Mouse (Mus musculus): ENCODE results near the gene Adamts2.
A peak's percentile ranks its signal among the peaks of the same experiment; 100 is the strongest.

Adamts2 gene

DNA sequence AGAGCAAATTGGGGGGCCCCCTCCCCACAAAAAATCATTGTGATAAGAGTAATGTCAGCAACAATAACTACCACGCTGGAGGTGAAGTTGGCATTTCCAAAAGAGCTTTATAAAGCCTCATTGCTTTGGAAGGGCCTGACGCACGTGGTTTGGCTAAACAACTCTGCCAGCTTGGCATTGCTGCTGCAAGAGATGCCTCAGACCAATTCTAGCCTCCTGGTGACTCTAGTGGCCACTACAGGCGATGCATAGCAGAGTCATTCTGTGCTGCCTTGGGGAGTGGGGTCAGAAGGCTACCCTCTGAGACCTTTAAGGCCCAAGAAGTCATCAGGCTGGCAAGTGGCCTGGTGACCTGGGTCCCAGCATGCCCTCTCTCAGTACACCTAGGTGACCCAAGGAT lies 132.2 kb downstream of the Adamts2 start:
- no peak for DNase-seq (ENCODE audit: low read depth, low spot score)

DNA sequence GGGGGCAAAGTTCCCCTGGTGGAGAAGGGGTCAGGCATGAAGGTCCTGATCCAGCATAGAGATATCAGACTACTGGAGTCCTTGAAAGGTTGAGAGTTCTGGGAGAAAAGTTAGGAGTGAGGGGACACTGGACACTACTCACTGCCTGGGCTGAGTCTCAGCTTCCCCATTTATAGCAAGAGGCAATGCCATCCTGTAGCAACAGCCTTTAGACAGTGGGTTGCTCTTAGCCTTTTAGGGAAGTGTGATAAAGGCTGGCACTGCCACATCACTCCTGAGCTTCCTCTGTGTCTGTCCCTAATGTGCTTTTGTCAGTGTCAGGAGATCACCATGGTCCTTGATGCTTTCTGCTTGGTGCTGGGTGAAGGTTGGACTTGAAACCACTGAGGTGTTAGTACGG lies 134.7 kb downstream of the Adamts2 start:
- DNase-seq (ENCODE audit: low read depth, low spot score), result no peak

DNA sequence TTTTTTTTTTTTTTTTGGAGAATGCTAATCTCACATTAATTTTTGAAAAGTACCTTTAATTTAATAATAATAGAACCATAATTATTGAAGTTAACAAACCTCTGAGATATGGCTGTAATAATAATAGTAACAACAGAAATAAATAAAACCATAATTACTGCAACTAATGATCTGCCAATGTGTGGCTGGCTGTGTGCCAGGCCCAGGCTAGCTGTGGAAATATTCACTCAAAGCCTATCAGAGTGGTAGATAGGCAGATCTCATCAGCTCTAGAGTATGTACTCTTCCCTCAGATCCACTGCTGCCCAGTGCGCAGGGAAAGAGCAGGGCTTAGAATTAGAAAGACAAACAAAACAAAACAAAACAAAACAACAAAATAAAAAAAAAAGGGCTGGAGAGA lies 136.6 kb downstream of the Adamts2 start:
- no peak for DNase-seq (ENCODE audit: low read depth, low spot score)

DNA sequence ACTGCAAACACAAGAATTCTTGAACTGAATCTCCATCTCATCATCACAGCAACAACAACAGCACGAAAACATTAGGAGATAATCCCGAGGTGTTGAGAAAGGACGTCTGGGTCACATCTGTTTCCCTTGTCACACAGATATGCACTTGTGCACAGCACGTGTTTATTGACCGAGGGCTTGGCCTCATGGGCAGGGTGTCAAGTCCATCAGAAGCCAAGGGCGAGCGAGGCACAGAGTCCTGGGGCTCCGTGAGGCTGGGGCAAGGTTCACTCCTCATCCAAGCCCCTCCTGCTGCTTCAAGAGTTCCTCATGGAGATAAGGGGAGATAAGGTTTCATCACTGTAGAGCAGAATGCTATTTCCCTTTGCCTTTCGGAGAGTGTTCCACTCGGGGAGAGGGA lies 137.6 kb downstream of the Adamts2 start:
- no peak for DNase-seq (ENCODE audit: low read depth, low spot score)

DNA sequence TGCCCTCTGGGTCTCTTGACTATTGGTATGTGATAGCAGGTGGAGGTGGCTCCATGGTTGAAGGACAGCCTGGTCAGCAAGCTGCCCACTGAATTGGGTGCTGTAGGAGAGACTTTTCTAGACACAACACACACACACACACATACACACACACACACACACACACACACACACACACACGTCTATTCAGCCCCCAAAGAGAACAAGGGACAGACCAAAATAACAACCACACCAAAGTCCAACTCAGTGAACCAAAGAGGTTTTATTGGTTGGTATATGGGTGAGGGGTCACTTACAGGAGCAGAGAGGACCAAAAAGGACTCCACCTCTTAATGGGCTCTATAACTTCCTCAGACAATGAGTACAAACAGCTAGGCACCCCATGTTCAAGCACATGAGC lies 140.3 kb downstream of the Adamts2 start:
- no peak for DNase-seq (ENCODE audit: low read depth, low spot score)

DNA sequence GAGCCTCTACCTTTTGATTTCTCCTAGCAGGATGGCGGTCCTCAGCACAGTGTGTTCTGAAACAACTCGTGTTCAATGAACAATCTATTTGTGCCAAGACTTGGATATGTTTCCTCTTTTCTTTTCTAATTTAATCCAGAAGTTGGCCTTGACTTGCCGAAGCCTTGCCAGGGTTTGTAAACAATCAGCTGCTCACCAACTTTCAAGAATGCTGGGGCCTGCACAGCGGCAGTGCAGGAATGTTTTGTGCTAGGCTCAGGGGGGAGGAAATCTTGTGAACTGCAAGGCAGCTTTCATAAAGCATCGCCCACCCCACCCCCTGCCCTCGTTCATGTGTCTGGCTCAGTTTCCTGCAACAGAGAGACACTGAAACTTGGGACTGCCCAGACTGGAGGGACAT lies 143.1 kb downstream of the Adamts2 start:
- DNase-seq (ENCODE audit: low read depth, low spot score), result no peak

DNA sequence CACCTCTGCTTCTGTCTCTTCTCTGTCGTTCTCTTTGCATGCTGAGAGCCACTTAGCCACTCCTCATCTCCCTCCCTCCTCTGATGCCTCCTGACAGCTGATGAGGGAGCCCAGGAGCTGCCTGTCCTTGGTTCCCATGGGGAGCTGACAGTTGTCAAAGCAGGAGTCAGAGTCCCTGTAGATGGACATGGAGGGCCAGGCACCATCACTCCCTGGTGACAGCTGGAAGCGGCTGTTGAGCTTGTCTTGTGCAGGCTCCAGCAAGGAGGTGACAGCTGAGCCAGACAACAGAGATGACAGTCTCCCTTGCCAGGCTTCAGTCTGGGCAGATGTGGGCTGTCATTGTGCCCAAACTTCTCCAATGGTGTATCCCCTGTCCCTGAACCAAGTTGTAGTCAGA lies 144.6 kb downstream of the Adamts2 start:
- DNase-seq (ENCODE audit: low read depth, low spot score), result no peak

DNA sequence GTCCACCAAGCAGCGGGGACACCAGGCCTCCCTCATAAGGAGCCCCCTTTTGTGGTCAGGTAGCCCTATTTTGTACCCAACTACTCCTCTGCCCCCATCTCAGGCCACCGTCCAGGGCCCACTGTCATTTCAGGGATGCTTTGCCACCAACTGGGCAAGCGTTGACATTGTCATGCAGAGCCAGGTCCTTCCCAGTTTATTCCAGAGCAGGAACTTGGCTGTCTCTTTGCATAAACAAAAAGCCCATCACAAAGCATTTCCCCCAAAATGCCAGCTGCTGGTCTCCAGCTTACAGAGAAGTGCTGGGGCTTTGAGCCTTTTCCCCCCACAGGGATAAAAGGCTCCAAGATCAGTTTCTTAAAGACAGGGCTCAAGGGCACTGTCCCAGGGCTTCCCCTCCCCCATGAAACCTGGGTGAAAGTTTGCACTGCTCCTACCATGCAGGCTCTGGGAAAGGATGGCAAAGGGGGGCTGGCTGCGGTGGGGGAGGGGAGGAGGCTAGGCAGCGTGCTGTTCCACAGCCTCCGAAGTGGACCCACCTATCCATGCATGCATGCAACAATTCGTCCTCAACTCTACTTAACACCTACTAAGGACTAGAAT lies 149.2 kb downstream of the Adamts2 start:
- peak; percentile 10 for DNase-seq (ENCODE audit: low read depth, low spot score)

DNA sequence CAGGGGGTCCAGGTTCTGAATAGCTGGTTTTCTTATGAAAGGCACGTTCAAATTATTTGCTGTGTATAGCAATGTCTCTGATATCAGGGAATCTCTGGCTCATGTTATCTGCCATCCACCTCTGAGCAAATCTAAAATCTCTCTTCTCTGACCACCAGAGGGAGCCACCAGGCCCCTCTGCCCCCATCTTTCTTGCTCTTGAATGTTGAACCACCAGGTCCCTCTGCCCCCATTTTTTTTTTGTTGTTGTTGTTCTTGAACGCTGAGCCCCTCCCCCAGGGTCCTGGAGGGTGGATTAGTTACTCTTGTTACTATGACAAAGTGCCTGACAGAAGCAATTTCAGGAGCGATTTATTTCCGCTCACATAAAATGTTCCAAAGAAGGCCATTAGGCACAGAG lies 155.9 kb downstream of the Adamts2 start:
- peak; percentile 83 for DNase-seq (ENCODE audit: low read depth, low spot score)

DNA sequence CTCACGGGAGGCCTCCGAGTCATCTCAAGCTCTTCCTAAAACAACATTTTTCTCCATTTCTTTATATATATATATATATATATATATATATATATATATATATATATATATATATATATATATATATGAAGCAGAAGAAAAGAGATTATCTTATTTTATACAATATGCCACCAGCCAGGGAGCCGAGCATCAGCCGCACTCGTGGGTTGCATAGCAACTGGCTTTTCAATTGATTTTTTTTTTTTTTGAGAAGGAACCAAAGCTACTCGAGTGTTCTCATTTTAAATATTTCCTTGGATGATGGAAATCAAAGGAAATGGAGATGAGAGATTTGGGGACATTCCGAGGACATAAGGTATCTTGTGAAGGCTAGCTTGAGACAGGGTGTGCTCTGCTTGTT lies 164.6 kb downstream of the Adamts2 start:
- no peak for DNase-seq (ENCODE audit: low read depth, low spot score)

DNA sequence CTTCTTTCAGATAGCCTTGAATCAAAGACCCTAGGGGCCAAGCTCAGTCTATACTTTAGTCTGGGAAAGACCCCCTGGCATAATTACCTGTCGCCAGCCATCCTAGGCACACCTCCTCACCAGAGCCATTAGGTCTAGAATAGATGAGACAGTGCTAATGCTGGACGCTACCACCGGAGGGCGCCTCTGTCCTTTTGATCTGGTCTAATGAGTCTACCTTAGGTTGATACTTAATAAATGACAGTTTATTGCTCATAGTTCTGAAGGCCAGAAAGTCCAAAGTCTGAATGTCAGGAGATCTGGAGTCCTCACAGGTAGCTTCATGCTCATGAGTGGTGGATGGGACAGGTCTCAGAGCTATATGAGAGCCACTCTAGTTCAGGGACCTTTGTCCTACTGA lies 165.2 kb downstream of the Adamts2 start:
- DNase-seq (ENCODE audit: low read depth, low spot score), result peak; percentile 61

DNA sequence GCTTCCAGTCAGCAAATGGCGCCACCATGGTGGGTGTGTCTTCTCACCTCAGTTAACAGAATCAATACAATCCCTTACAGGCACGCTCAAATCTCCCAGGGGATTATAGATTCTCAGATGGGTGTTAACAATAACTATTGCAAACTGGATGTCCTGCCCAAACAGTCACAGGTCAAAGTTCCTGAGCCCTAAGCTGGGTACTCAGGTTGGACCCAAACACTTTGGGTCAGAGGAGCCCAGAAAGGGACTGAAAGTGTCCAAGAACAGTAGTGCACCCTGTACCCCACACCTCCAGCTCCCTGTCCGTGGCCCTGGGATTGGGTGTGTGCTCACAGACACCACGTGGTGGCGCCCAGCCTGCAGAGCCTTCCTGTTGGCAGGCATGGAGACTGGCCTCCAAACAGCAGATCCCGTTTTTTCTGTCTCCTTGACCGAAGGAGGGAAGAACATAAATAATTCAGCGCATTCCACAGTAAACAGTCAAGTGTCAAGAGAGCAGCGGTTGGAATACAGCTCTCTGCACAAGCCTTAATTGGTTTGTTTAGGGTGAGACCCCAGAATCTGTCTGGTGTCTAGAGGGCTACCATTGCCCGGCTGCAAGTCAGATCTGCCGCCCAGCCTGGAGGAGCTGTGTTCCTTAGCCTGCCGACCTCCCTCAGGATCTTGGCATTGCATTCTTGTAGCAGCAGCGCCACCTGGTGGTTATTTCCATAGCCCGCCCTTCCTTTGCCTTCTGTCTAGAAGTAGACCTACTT lies 167.3 kb downstream of the Adamts2 start:
- DNase-seq (ENCODE audit: low read depth, low spot score), result peak; percentile 93

DNA sequence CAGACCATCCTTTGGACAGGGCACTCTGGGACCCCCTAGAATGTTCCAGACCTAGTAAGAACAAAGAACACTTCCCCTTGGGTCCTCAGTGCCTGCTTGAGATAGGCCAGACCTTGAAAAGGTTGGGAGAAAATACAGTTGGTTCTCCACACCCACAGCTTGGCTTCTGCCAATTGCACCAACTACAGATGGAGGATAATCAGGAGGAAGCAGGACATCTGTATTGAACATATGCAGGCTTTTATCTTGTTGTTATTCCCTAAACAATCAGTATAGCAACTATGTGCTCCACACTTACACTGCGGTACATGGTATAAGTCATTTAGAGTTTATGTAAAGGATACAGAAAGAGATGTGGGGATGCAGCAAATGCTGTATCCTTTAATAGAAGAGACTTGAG lies 169.1 kb downstream of the Adamts2 start:
- DNase-seq (ENCODE audit: low read depth, low spot score), result no peak

DNA sequence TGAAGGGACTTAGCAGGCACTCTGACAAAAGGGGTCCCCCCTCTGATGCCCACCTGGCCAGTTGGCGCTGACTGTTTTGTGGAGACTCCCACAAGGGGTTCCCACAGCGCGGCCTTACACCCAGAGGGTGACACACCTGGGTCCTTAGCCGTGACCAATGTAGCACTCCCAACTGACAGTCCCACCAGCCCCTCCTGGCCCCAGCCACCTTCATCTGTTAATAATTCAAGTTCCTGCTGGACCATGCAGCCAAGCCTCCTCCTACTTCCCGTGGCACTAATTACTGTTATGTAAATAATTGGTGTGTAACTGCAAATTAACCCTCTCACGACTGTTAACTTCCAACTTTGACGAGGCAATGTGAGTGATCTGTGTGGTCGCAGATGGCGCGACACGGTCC lies 195.8 kb downstream of the Adamts2 start:
- no peak for DNase-seq (ENCODE audit: low read depth, low spot score)

DNA sequence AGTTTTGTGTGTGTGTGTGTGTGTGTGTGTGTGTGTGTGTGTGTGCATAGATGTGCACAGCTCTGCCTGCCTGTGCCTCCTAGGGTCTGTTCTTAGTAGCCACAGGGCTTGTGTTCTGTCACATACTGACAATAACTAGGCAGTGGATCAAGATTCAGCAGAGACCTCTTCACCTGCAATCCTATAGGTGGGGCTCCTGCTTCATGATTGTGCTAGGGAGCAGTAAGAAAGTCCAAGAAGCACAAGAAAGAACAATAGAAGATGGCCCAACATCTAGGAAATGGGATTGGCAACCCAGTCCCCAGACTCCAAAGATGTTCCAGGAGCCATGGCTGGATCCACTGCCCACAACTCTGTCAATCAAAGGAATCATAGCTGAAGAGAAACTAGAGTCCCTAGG lies 197.0 kb downstream of the Adamts2 start:
- no peak for DNase-seq (ENCODE audit: low read depth, low spot score)

DNA sequence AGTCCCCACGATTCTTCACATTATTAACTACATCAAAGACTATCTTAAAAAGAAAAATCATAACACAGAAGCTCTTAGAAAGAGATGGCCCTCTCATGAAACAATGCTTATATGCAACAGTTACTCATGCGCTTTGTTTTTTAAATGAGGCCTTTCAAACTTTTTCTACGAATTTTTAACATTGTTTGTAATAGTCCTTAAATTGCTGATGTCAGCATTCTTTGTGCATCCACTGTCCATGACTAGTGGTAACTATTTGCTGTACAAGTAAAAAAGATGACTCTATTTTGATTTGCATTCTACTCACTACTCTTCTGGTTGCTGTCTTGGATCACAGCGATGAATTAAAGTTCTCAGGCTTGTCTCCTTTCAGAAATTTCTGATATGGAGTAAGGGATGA lies 212.3 kb downstream of the Adamts2 start:
- DNase-seq (ENCODE audit: low read depth, low spot score), result no peak

DNA sequence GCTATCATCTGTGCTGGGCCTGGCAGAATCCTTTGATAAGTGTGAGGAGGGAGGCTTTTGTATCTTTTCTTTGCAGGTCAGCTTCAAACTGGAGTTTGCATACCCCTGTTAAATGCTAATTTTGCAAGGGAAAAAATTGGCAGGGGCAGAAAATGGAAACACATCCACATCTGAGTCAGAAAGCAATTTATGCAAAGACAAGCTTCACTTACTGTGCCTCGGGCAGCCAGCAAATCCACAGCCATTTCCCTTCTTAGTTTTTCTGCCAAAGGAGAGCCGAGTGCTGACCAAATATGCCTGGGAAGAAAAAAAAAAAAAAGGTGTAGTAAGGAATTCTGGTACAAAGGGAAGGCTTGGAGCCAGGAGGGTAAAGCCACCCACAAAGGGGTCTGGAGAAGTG lies 224.3 kb downstream of the Adamts2 start:
- no peak for DNase-seq (ENCODE audit: low read depth, low spot score)

DNA sequence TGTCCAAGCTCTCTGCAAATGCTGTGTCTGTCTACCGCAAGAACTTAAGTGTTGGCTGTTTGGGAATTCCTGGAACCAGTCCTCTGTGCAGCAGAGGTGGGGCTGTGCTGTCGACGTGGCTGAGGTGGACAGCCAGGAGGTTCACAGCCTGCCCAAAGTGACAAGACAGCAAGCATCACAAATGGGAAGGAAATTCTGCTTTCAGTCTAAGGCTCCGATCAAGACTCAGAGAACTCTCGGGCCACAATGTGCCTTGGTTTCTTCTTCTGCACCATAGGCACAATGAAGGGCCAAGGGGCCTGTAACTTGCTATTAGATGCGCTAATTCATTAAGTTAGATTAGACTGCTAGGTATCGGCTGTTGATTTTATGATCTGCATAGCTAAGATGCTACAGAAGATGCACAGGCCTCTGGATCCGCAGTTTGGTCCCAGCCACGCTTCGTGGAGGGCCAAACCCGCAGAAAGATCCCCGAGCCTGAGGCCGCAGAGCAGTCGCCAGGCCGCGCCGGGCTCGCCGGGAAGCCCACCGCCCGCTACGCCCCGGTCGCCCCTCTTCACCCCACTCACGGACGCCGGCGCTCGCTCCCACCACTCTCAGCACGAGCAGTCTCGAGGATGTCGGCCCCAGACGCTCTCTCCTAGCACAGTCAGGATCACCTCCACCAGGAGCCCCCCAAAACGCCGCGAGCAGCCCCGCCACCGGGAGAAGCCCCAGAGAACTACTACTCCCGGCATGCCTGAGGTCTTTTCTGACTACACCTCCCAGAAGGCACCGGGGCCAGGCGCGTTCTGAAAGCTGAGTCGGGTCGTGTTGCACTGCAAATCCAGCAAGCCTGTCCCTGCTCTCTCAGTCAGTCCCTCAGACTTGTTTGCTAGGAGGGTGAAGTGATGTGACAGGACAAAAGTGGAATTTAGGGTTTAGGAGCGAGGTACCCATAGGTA lies 225.4 kb downstream of the Adamts2 start, which contains the start of gene Zfp354c:
TSS of gene Zfp354c (minus strand) at position 715 of the 944 bp plus-strand sequence.
- peak; percentile 89 for DNase-seq (ENCODE audit: low read depth, low spot score)

DNA sequence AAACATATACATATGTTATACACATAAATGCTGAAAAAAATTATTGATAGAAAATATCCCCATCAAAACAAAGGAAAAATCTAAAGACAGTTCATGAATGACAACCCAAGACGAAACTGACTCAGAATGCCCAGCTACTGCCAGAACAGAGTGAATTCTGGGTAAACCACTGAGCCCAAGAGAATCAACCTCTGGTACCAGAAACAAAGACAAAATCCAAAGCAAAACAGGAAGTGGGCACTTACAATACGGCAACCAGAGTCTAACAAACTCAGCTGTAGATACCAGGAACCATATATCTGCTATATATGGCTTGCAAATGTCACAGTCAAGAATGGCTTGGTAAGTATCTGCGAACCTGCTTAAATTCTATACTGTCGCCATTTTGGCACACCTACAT lies 233.8 kb downstream of the Adamts2 start:
- DNase-seq (ENCODE audit: low read depth, low spot score), result no peak

DNA sequence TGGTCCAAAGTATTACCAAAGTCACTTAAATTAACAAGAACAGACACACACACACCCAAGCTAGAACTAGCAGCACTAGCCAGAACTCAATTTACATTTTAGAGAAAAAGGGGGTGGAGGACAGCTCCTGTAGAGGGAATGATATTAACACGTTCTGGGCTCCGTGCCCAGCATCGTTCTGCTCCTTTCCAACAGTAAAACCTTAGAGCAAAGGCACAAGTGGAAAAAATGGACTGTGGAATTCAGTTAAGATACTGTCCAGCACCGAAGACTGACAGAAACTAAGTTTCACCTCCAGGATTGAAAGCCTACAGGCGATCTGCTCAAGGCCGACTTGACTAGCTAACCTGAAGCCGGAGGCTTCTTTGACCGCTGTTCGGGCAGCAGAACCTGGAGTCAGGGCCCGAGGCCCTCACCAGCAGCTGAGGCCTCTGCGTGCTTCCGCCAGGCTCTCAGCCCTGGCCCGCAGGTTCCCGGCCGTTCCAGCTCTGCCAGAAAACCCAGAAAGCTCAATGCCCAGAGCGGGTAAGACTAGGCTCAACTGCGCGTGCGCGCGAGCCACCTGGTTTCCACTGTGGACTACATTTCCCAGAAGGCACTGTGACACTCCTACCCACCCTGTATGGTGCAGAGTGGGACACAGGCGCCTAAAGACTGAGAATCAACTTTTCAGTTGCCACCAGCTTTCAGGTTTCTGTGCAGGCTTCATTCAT lies 239.3 kb downstream of the Adamts2 start, which contains the start of gene Zfp879:
TSS of gene Zfp879 (minus strand) at position 530 of the 713 bp plus-strand sequence.
- peak; percentile 93 for DNase-seq (ENCODE audit: low read depth, low spot score)

DNA sequence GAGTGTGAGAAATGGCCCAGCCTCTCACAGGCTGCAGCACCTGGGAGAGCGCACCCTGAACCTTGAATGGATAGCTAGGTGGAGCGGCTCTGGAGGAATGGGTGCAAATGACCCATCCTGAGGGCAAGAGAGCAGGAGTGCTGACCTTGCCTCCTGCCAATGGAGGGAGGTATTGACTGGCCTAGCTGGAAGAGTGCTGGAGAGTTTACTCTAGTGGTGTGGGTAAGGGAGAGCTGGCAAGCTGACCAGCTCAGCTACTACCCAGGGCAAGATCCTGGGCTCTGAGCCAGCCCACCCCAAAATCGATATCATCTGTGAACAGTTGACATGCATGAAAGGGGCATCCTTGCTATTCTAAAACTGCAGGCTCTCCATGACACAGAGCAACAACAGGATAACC lies 244.1 kb downstream of the Adamts2 start:
- DNase-seq (ENCODE audit: low read depth, low spot score), result no peak

DNA sequence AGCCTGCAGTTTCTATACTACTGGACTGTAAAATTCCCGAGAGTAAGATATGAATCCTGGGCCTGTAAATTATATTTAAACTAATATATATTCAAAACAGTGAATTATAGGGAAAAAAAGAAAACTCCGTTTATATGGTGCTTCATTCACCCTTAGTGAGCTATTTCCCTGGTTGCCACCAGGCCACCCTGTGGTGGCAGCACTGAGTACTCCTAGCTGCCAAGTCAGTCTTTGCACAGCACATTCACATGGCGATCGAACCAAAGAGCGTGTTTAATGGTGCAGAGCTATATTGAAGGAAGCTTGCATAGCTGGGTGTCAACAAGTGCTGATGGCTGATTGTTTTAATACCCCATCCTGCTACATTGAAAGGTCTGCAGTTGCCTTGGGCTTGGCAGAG lies 245.2 kb downstream of the Adamts2 start:
- no peak for DNase-seq (ENCODE audit: low read depth, low spot score)

Data from R1 (cell line).